Mouse (Mus musculus) ES-E14 (cell line): Measurements from ENCODE around the gene Mpp4.

Experiments used
- CHD2 ChIP-seq: IDR thresholded peaks from 2 replicates; pipeline ENCODE4 v1.6.1; 2014; ENCODE audit warnings: mild to moderate bottlenecking, low read depth, low read length, inconsistent platforms
- HCFC1 ChIP-seq: IDR thresholded peaks from 2 replicates; pipeline ENCODE4 v1.6.1; 2012; ENCODE audit warnings: low read length, inconsistent platforms, borderline replicate concordance; ENCODE audit not compliant: insufficient read depth
- MAFK ChIP-seq: IDR thresholded peaks from 2 replicates; pipeline ENCODE4 v1.6.1; 2014; ENCODE audit warnings: mild to moderate bottlenecking, low read depth, low read length, inconsistent platforms; ENCODE audit not compliant: insufficient read depth
- ZNF384 ChIP-seq: IDR thresholded peaks from 2 replicates; pipeline ENCODE4 v1.6.1; 2012; ENCODE audit warnings: low read depth, low read length, inconsistent platforms

DNA sequence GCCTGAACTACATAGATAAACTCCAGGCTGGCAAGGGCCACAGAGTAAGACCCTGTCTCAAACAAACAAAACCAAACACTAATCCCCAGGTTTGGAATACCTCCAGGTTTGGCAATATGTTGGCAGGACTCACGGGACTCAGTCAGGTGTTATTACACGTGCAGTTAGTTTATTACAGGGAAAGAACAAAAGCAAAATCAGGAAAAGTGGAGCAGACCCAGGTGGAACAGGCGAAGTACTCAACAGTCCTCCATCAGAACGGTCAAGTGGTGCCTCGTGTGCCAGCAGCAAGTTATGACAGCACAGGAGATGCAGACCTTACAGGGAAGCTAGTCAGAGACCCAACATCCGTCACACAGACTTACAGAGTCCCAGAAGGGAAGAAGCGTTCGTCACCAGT is 52.7 kb downstream of the Mpp4 start:
- TF ChIP-seq ZNF384 (no peak), MAFK (no peak), CHD2 (no peak), HCFC1 (no peak)
